Mouse (Mus musculus): ENCODE data around the gene Psd4. TPM values are rescaled to one million over a fixed set of nuclear protein-coding genes. Genes with fewer than 3 reads are reported as not detected.

The Psd4 gene
- under 1 TPM; 0.20 to 0.36 TPM for total RNA-seq (2021)
- long read RNA-seq, experiment 1: 0 reads
- long read RNA-seq, experiment 2: 0 reads

DNA sequence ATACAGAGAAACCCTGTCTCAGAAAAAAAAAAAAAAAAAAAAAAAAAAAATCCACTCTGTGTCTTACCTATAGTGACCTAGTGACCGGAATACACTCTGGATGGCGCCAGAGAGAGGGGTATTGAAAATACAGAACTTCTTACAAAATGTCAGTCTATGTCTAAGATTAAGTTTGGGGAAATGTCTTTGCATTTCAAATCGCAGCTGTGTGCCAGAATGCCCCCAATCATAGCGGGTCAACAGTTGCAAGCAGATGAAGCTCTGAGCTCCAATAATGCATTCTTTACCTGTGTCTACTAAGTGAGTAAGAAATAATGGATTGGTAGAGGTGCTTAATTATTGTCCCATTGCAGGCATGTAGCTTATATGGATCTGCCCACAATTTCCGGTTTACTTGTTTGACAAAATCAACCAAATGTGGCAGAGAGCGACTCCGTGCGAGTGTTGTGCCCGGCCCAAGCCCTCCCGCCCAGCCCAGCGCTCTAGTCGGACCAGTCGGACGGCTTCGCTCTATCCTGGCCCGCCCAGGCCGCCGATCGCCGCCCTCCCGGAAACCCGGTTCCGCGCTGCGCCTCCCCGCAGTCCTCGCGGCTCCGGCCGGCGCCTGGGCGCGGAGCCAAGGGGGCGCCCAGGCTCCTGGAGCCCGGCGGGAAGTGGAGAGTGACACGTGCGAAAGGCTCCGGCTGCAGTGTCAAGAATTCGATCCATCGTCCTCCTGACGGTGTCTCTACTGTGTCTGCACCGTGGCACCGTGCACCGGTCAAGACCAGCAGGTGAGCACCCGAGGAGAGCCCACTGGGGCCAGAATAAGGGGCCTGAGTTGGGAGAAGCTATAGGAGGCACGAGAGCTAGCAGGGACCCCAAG, at the start of gene Psd4:
Gene Psd4 (plus strand): TSS at position 551 of the 865 bp plus-strand sequence.
- no peak within 1 kb of the TSS for H3K27ac ChIP-seq
- peak within 1 kb of the TSS; percentile 65 for H3K4me3 ChIP-seq
- intact Hi-C loops (cut with DNase I): no loop called here
- no peak for TF ChIP-seq CTCF (IDR thresholded peaks at IDR 0.05)
- peak; percentile 63 for DNase-seq

DNA sequence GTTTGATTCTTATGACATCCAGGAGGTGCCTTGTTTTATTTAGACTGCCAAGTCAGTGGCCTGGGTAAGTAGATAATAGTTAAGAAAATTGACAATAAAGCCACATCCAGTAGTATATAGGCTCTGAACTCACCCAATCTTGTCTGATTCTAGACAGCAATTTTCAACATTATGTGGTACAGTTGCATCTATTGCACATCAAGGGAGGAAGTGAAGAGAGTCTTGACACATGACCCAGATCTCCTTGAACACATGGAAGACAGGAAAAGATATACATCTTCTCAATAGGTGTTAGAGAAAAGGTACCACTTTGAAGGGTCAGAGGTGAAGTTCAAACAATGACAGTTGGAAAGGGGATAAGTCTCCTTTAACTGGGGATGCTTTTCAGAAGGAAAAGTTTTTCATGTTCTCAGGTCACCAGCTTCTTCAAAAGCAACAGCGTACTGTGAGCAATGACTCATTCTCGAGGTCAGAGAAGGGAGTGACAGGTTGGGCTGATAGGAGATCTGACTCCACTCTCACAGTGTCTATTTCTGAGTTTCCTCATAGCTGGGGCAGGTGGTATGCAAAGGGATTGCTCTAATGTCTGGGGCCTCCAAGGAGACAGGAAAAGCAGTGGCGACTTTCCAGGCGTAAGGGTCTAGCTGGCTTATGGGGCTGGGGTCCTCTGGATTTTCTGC, 49.3 kb upstream of the Psd4 start:
- no peak overlapping the region for H3K27ac ChIP-seq
- H3K4me3 ChIP-seq: no peak overlapping the region
- DNase-seq: no peak
- no peak for TF ChIP-seq CTCF (IDR thresholded peaks at IDR 0.05)
- intact Hi-C loops (cut with DNase I): no loop called here

DNA sequence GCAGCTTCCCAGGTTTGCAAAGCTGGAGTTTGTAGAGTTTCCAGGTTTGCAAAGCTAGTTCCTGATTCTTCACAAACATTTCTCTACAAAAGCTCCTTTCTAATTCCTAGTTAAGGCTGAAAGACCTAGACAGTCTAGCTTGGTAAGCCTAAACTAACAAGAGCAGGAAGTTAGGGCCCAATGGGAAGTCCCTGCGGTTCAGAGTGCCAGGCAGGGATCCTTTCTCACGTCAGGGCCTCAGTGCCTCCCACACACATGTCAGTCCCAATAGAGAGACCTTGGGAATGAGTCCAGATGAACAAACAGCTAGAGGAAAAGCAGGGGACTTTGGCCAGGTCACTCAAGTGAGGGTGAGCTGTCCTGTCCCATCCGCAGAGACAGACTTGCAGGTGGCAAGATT, 32.0 kb upstream of the Psd4 start:
- no peak for DNase-seq
- no peak for TF ChIP-seq CTCF (IDR thresholded peaks at IDR 0.05)
- no peak overlapping the region for H3K27ac ChIP-seq
- H3K4me3 ChIP-seq: no peak overlapping the region
- intact Hi-C loops (cut with DNase I): no loop called here

DNA sequence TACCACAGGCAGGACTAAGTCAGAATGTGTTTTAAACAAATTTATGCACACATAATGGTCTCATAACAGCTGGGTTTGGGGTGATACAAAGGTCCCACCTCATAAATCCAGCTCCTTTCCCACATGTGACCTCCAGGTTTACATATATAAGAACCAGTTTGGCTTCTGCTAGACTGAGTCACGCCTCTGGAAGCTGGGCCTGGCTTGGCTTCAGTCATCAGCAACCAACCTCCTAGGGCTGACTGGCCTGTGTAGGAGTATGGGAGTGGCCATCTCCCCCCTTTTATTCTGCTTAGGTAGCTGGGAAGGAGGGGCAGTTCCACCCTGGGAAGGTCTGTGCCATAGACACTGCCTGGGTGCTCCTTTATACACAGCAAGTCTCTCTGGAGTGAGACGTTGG, 30.8 kb upstream of the Psd4 start, which contains the start of gene Il1rn:
Gene Il1rn (plus strand): TSS at position 309 of the 400 bp plus-strand sequence.
- H3K27ac ChIP-seq: no peak within 1 kb of the TSS
- H3K4me3 ChIP-seq: no peak within 1 kb of the TSS
- DNase-seq: no peak
- TF ChIP-seq CTCF (IDR thresholded peaks at IDR 0.05): no peak
- intact Hi-C loops (cut with DNase I): no loop called here

DNA sequence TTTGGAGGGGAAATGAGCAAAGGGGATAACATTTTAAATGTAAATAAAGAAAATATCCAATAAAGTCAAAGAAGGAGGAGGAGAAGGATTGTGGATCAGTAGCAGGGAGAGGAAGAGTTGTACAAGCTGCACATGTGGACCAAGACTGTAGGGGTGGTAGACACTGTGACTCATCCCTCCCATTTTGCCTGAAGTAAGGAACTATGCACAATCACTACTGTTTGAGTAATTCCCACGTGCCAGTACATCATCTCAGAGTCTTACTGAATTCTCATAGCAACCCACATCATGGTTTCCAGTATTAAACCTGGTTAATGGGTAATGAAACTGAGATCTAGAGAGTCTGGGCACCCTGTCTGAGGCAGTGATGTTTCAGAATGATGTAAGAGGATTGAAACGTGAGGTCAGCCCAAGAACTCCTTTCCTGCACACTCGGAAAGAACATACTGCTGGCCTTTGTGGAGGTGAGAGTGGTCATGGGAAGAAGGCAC, 25.9 kb upstream of the Psd4 start:
- DNase-seq: no peak
- intact Hi-C loops (cut with DNase I): no loop called here
- no peak for TF ChIP-seq CTCF (IDR thresholded peaks at IDR 0.05)
- Histone ChIP-seq H3K4me3 (no peak overlapping the region), H3K27ac (no peak overlapping the region)

DNA sequence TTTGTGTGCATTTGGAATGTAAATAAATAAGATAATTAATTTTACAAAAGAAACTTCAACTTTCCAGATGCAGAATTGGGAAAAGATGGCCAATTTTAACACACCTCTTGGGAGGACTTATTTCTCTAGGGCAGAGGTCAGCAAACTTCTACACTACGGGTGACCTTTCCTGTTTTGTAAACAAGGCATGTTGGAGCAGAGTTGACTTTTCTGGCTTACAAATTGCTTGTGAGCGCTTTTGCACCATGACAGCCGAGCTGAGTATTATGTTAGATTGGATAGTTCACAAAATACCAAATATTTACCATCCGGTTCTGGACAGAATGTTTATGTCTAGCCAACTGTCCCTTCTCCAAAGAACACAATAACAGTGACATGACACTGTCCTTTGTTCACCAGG, 22.8 kb upstream of the Psd4 start:
- TF ChIP-seq CTCF (IDR thresholded peaks at IDR 0.05): no peak
- no peak overlapping the region for H3K4me3 ChIP-seq
- no peak for DNase-seq
- H3K27ac ChIP-seq: no peak overlapping the region
- intact Hi-C loops (cut with DNase I): no loop called here

DNA sequence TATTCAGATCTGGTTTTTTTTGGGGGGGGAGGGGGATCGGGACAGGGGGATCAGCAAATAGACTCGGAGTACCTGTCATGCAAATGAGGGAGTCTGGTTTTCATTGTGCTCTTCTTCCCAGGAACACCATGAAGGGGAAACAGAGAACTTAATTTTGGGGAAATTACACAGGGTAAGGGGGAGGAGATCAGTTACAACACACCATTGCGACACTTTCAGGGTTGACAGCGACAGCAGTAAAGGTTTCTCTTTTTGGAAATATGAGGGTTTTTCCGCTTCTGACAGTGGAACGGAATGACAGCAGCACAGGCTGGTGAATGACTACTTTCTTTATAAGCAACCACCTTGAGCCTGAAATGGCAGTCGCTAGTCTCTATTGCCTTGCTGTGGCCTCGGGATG, 22.3 kb upstream of the Psd4 start:
- no peak for TF ChIP-seq CTCF (IDR thresholded peaks at IDR 0.05)
- no peak for DNase-seq
- H3K4me3 ChIP-seq: no peak overlapping the region
- intact Hi-C loops (cut with DNase I): no loop called here
- H3K27ac ChIP-seq: no peak overlapping the region

DNA sequence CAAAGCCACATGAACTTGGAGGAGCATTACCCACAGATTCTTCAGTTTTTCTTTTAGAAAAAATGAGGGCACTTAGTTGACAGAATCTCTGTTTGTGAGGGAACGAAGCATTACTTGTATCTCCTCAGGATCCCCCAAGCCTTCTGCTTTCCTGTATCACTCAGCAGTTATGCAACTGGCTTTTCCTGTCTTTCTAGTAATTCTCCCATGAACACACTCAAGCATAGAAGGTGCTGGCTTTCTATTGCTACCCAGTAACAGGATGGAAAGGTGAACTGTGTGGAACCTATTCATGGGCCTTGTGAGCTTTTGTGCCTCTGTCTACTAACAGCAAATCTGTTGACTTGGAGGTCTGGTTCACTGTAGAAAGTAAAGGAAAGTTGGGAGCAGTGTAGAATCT, 19.5 kb upstream of the Psd4 start:
- intact Hi-C loops (cut with DNase I): no loop called here
- Histone ChIP-seq H3K27ac (no peak overlapping the region), H3K4me3 (no peak overlapping the region)
- TF ChIP-seq CTCF (IDR thresholded peaks at IDR 0.05): no peak
- no peak for DNase-seq

DNA sequence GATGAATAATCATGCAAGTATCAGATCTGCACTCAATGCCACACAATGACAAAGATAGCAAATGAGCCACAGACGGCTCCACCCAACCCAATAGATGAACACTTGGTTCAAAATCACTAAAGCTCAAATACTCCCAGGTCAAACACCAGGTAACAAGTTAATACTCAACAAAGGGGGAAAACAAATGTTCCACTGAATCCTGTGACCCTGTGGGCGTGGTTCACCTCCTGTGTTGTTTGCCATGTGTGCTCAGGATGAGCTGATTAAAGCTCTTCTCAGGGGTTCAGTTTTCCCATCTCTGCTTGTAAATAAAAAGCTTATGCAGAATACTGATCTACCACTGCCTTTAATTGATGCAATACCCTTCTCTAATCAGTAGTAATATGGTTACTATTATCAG, 16.2 kb upstream of the Psd4 start:
- Histone ChIP-seq H3K27ac (no peak overlapping the region), H3K4me3 (no peak overlapping the region)
- no peak for DNase-seq
- TF ChIP-seq CTCF (IDR thresholded peaks at IDR 0.05): no peak
- intact Hi-C loops (cut with DNase I): no loop called here

DNA sequence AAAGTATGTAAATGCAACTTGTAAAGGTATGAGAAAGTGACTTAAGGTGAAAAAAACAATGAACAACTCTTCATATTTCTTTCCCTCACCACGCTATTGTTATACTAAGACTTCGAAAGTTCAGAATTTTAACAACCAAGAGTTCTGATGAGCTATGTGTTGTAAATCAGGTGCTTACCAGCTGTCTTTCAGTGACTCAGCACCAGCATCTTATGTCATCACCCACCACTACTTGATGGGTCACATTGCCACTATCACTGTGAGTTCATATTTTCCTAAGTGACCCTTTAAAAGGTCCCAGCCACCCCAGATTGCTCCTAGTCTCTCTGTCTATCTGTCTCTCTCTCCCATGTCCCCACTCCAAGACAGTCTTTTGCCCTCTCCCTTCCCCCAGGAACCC, 14.3 kb upstream of the Psd4 start:
- no peak for DNase-seq
- intact Hi-C loops (cut with DNase I): no loop called here
- no peak overlapping the region for H3K4me3 ChIP-seq
- no peak for TF ChIP-seq CTCF (IDR thresholded peaks at IDR 0.05)
- H3K27ac ChIP-seq: no peak overlapping the region

DNA sequence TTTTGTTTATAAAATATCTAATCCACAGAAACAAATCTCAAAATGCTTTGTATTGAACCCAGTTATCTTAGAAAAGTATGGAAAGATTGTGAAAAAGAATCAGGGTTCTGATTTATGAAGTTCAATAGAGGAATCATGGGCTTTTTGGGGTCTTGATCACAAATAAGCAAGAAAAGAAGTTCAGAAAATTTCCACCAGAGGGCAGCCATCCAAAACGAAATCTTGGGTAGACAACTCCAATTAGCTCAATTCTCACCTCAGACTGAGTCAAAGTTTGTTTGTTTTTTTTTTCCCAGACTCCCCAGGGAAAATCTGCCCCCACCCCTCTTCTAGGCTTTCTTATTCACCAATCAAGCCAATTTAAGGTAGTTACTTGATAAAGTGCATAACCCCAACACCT, 9.7 kb upstream of the Psd4 start:
- TF ChIP-seq CTCF (IDR thresholded peaks at IDR 0.05): peak; percentile 48
- Histone ChIP-seq H3K4me3 (no peak overlapping the region), H3K27ac (no peak overlapping the region)
- DNase-seq: no peak
- intact Hi-C loops (cut with DNase I): no loop called here

DNA sequence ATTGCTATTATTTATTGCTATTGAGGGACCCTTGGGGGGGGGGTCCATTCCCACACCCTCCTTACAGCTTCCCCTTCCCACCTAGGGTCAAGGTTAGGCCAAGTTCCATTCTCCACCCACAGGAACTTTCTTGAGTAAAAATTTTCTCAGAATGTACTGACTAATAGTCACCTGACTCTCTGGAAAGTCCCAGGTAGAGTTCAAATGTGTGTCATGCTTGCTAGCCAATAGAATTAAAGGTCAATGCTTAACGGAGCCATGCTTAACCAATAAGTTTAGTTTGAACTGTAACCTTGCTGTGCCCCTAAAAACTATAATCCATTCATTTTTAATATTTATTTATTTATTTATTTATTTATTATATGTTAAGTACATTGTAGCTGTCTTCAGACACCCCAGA, 8.0 kb upstream of the Psd4 start:
- H3K27ac ChIP-seq: no peak overlapping the region
- DNase-seq: no peak
- H3K4me3 ChIP-seq: no peak overlapping the region
- no peak for TF ChIP-seq CTCF (IDR thresholded peaks at IDR 0.05)
- intact Hi-C loops (cut with DNase I): no loop called here

DNA sequence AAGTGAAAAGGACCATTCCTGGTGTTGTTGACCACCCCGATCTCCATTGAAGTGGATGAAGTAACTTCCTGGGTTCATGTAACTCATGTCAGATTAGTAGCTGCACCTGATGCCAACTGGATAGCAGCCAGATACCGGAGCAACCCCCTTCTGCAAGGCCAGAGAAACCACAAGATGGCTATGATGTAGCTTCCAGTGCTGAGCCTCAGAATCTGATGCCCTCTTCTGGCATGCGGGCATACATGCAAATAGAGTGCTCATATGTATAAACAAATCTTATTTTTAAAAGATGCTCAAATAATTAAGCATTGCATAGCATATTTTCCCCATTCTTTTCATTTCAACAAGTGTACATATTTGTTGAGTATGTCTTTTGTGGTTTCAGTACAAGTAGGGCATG, 3.6 kb upstream of the Psd4 start:
- no peak overlapping the region for H3K27ac ChIP-seq
- TF ChIP-seq CTCF (IDR thresholded peaks at IDR 0.05): no peak
- intact Hi-C loops (cut with DNase I): no loop called here
- H3K4me3 ChIP-seq: no peak overlapping the region
- no peak for DNase-seq
